In the genomic region with DNA sequence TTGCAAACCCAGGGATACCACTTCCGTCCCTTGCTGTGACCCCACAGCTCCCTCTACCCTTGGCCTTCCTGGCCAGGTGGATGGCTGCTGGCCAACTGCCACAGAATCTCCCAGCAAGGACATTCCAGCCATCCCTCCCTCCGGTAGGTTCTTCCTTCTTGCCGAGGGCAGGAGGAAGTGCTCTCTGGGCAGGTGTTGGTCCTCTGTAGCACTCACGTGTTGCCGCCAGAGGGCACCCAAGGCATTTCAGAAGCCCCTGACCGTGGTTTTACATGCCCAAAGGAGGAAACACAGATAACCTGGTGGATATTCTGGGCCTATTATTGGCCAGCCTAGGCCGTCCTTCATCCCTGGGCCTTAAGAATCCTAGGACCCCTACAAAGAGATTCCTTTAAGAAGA, we compare ENCODE assay signal across 8 mouse cellular contexts. TPM values are rescaled to one million over a fixed set of nuclear protein-coding genes. Genes with fewer than 3 reads are reported as not detected.
DNase-seq lines count a peak whose midpoint lies in the region; ATAC-seq and TF ChIP-seq lines count a peak whose summit lies in the region.
"Had no signal": no experiment of that assay in that cellular context is flagged by ENCODE, and none has a peak within 500 bp of the region (broad histone marks: within the 10 kb centered on the region; RNA-seq: fewer than 3 reads in every experiment).

No protein-coding gene starts in this region.

- H3K4me3 ChIP-seq in gastrocnemius, adult 2 months: no peak overlapping the region
- H3K4me3 ChIP-seq in intestine, postnatal 0 days (ENCODE audit: low read depth, low read length): no peak overlapping the region
- H3K4me3 ChIP-seq in midbrain, embryonic 13.5 days (replicated peaks): no peak overlapping the region
- H3K4me3 ChIP-seq: stomach, embryonic 15.5 days had no signal

- peak; percentile 76 for DNase-seq in WW6 (ENCODE audit: low read depth, low spot score)
- DNase-seq in cerebellum, adult 9-10 months: peak; percentile 91
- DNase-seq in gastrocnemius, adult 2 months: peak; percentile 82
- peak; percentile 77 to 84 for DNase-seq in left cerebral cortex, postnatal 25 days (ENCODE audit: low spot score in 2 of 2)
- DNase-seq in spleen, adult 12 weeks (ENCODE audit: low spot score): peak; percentile 62

- peaks cover 3% of the 10 kb centered on the region; the same call in 1 of the 2 replicates for H3K4me1 ChIP-seq in intestine, postnatal 0 days (replicated peaks; ENCODE audit: control insufficient read depth, insufficient read depth, low read length)
- peaks cover 15% of the 10 kb centered on the region for H3K4me1 ChIP-seq in midbrain, embryonic 13.5 days (replicated peaks)

- no peak overlapping the region for H3K9ac ChIP-seq in intestine, postnatal 0 days (ENCODE audit: low read depth, low read length)
- H3K9ac ChIP-seq in midbrain, embryonic 13.5 days (replicated peaks): peak overlapping the region; percentile 25; the same call in 1 of the 2 replicates
- H3K9ac ChIP-seq: stomach, embryonic 15.5 days had no signal

- intact Hi-C loops in gastrocnemius, adult 2 months (cut with DNase I): loop anchor here (1.0 kb wide), 1 partner anchor 44 kb away; no protein-coding TSS in a partner anchor
- intact Hi-C loops in left cerebral cortex, postnatal 25 days (cut with DNase I): loop anchor here (1.0 to 10.0 kb wide), 2 partner anchors 44 to 162 kb away; no protein-coding TSS in a partner anchor

- TF ChIP-seq CTCF in gastrocnemius, adult 2 months (IDR thresholded peaks at IDR 0.05): peak; percentile 92
- peak; percentile 97 for TF ChIP-seq CTCF in intestine, postnatal 0 days (IDR thresholded peaks at IDR 0.05; ENCODE audit: low read depth)

- no peaks in the 10 kb centered on the region for H3K9me3 ChIP-seq in intestine, postnatal 0 days (ENCODE audit: control insufficient read depth)
- no peaks in the 10 kb centered on the region for H3K9me3 ChIP-seq in midbrain, embryonic 13.5 days
- H3K9me3 ChIP-seq: stomach, embryonic 15.5 days had no signal

- H3K27me3 ChIP-seq in intestine, postnatal 0 days (replicated peaks; ENCODE audit: control insufficient read depth, insufficient read depth, low read length): 0 out of 2 replicates have a peak, but pooled peaks cover 4% of the 10 kb centered on the region
- peaks cover 45% of the 10 kb centered on the region for H3K27me3 ChIP-seq in midbrain, embryonic 13.5 days

- no peaks in the 10 kb centered on the region for H3K36me3 ChIP-seq in intestine, postnatal 0 days (ENCODE audit: control insufficient read depth, insufficient read depth)
- no peaks in the 10 kb centered on the region for H3K36me3 ChIP-seq in midbrain, embryonic 13.5 days
- H3K36me3 ChIP-seq: stomach, embryonic 15.5 days had no signal

- 4% methylated on average over 7 of the region's 7 CpGs for WGBS in intestine, postnatal 0 days
- WGBS in midbrain, embryonic 13.5 days: 2% methylated on average over 7 of the region's 7 CpGs

- no peak for ATAC-seq in intestine, postnatal 0 days
- ATAC-seq in midbrain, embryonic 13.5 days: no peak

- no peak overlapping the region for H3K27ac ChIP-seq in gastrocnemius, adult 2 months
- H3K27ac ChIP-seq in intestine, postnatal 0 days (ENCODE audit: low read depth, low read length): no peak overlapping the region
- no peak overlapping the region for H3K27ac ChIP-seq in midbrain, embryonic 13.5 days
- H3K27ac ChIP-seq: stomach, embryonic 15.5 days had no signal

- H3K4me2 ChIP-seq in intestine, postnatal 0 days (replicated peaks; ENCODE audit: low read depth): no peak overlapping the region
- H3K4me2 ChIP-seq in midbrain, embryonic 13.5 days (replicated peaks): 0 out of 2 replicates have a peak overlapping the region, but pooled peaks have one; percentile 10
- H3K4me2 ChIP-seq: stomach, embryonic 15.5 days had no signal

RNA-seq across cellular contexts. Expression of a gene that starts 0.4 kb away (rescaled TPM):
- total RNA-seq in gastrocnemius, adult 2 months (2021): 10 to 100 TPM; 10.4 to 11.0 TPM
- 7.7 and 8.2 TPM in 2 replicates for polyA plus RNA-seq in intestine, postnatal 0 days (2015; fragmentation: Nextera tagmentation; extraction: Ambion mirVana)
- total RNA-seq in left cerebral cortex, postnatal 25 days (2021): 10 to 100 TPM; 12.8 to 13.5 TPM
- polyA plus RNA-seq in midbrain, embryonic 13.5 days (2015; fragmentation: Nextera tagmentation; extraction: Ambion mirVana): 18.5 and 19.6 TPM in 2 replicates

RNA-seq across cellular contexts. Expression of a gene that starts 30.8 kb away (rescaled TPM):
- under 1 TPM in 1 of 2 experiments, not detected in 1; 0.10 TPM for total RNA-seq in gastrocnemius, adult 2 months (2021)
- 0.04 TPM in 1 of 2 replicates, not detected in the other for polyA plus RNA-seq in intestine, postnatal 0 days (2015; fragmentation: Nextera tagmentation; extraction: Ambion mirVana)
- 1 to 10 TPM; 2.1 to 2.2 TPM for total RNA-seq in left cerebral cortex, postnatal 25 days (2021)
- 0.07 and 0.13 TPM in 2 replicates for polyA plus RNA-seq in midbrain, embryonic 13.5 days (2015; fragmentation: Nextera tagmentation; extraction: Ambion mirVana)

RNA-seq across cellular contexts. Expression of a gene that starts 38.6 kb away (rescaled TPM):
- 1 to 10 TPM; 7.4 to 8.2 TPM for total RNA-seq in gastrocnemius, adult 2 months (2021)
- 145 and 158 TPM in 2 replicates for polyA plus RNA-seq in intestine, postnatal 0 days (2015; fragmentation: Nextera tagmentation; extraction: Ambion mirVana)
- 10 to 100 TPM; 37.4 to 37.5 TPM for total RNA-seq in left cerebral cortex, postnatal 25 days (2021)
- 18.2 and 18.3 TPM in 2 replicates for polyA plus RNA-seq in midbrain, embryonic 13.5 days (2015; fragmentation: Nextera tagmentation; extraction: Ambion mirVana)

RNA-seq across cellular contexts. Expression of a gene that starts 47.4 kb away (rescaled TPM):
- total RNA-seq in gastrocnemius, adult 2 months (2021): 10 to 100 TPM; 10.4 to 11.4 TPM
- 24.1 and 24.5 TPM in 2 replicates for polyA plus RNA-seq in intestine, postnatal 0 days (2015; fragmentation: Nextera tagmentation; extraction: Ambion mirVana)
- 1 to 10 TPM; 3.6 to 3.7 TPM for total RNA-seq in left cerebral cortex, postnatal 25 days (2021)
- polyA plus RNA-seq in midbrain, embryonic 13.5 days (2015; fragmentation: Nextera tagmentation; extraction: Ambion mirVana): 18.4 and 18.6 TPM in 2 replicates

RNA-seq across cellular contexts. Expression of a gene that starts 54.5 kb away (rescaled TPM):
- not detected for total RNA-seq in gastrocnemius, adult 2 months (2021)
- polyA plus RNA-seq in intestine, postnatal 0 days (2015; fragmentation: Nextera tagmentation; extraction: Ambion mirVana): 138 and 141 TPM in 2 replicates
- not detected for total RNA-seq in left cerebral cortex, postnatal 25 days (2021)
- 0.10 TPM in 1 of 2 replicates, not detected in the other for polyA plus RNA-seq in midbrain, embryonic 13.5 days (2015; fragmentation: Nextera tagmentation; extraction: Ambion mirVana)

Comparison
In these comparisons a context has a peak if more than half of its experiments do, and no peak if none do; other contexts are left out.
1. RNA of a gene that starts 38.6 kb away (total RNA-seq): 37.4 to 37.5 TPM in left cerebral cortex, postnatal 25 days; 7.4 to 8.2 TPM in gastrocnemius, adult 2 months; every median in the first group is over 4 times any median in the second.
2. Peak in every context shown above with its lines, with median percentiles within 50 percentile points of each other: DNase-seq.